Mouse (Mus musculus): ENCODE results near the gene Arl8b. TPM values are rescaled to one million over a fixed set of nuclear protein-coding genes. Genes with fewer than 3 reads are reported as not detected.

Gene Arl8b
- total RNA-seq, 2 experiments from 2014 or later: 200 to 203 TPM

DNA sequence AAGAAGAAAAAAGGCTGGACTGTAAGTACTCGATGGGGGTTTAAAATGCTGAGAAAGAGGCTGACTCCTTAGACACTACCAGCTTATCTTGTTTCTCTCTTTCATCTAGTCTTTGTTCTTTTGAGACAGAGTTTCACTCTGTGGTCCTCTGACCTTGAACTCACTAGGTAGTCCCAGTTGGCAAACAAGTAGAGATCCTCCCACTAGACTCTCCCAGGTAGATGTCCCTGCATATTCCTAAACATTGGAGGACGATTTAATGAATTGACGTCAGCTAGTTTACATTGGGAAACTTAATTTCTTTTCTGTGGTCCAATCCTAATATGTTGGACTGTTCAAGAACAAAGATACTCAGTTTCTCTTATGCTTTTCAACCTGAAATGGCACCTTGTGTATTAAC, 2.7 kb downstream of the Arl8b start:
- no peak for TF ChIP-seq CTCF (IDR thresholded peaks at IDR 0.05)
- intact Hi-C loops (cut with DNase I): no loop called here
- no peak overlapping the region for H3K27ac ChIP-seq
- no peak overlapping the region for H3K4me3 ChIP-seq
- DNase-seq (ENCODE audit: extremely low spot score in 1 of 2, low spot score in 2 of 2): no peak

DNA sequence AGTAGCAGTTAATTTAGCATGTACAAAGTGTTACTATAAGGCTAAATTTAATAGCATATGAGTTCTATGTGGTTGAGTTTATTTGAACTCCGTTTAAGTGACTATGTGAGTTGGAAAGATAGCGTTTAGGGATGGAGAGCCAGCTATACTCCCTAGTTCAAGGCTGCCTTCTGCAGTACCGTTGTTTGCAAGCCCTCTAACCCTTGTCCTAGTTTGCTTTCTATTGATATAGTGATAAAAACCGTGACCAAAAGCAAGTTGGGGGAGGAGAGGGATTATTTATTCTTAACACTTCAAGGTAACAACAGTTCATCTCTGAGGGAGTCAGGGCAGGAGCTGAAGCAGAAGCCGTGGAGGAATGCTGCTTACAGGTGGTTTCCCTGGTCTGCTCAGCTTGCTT, 8.6 kb downstream of the Arl8b start:
- no peak for DNase-seq (ENCODE audit: extremely low spot score in 1 of 2, low spot score in 2 of 2)
- intact Hi-C loops (cut with DNase I): no loop called here
- Histone ChIP-seq H3K4me3 (no peak overlapping the region), H3K27ac (no peak overlapping the region)
- no peak for TF ChIP-seq CTCF (IDR thresholded peaks at IDR 0.05)

DNA sequence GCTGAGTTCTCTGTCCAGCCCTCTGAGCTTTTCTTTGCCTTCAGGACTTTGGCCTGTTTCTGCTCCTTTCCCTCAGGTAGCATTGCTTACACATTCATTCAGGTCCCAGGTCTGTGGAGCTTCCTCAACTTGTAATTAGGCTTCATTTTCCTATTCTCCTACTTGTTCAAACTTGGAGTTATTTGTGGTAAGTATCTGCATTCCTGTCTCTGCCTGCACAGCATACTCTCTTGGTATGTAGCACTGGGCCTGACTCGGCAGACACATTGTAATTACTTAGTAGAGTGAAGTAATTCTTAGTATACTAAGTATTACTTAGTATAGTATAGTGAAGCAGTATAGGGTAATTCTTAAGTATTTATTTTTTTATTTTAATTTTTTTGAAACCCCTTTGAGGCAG, 13.0 kb downstream of the Arl8b start:
- Histone ChIP-seq H3K4me3 (no peak overlapping the region), H3K27ac (no peak overlapping the region)
- no peak for TF ChIP-seq CTCF (IDR thresholded peaks at IDR 0.05)
- DNase-seq (ENCODE audit: extremely low spot score in 1 of 2, low spot score in 2 of 2): no peak
- intact Hi-C loops (cut with DNase I): no loop called here

DNA sequence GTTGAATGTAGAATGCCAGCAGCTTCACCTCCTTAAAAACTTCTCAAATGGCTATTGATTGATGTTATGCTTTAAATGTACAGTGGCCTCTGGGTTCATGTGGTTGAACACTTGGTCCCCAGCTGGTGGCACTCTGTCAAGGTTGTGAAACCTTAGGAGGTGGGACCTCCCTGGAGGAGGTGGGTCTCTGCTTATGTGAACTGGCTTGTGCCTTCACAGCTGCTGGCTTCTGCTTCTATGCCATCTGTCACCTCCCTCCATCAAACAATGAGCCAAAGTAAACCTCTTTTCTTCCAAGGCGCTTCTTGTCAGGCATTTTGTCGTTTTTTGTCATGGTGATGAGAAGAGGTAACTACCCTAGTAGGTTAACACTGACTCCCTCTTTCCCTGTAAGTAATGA, 13.8 kb downstream of the Arl8b start:
- intact Hi-C loops (cut with DNase I): no loop called here
- DNase-seq (ENCODE audit: extremely low spot score in 1 of 2, low spot score in 2 of 2): no peak
- no peak for TF ChIP-seq CTCF (IDR thresholded peaks at IDR 0.05)
- no peak overlapping the region for H3K4me3 ChIP-seq
- H3K27ac ChIP-seq: no peak overlapping the region

DNA sequence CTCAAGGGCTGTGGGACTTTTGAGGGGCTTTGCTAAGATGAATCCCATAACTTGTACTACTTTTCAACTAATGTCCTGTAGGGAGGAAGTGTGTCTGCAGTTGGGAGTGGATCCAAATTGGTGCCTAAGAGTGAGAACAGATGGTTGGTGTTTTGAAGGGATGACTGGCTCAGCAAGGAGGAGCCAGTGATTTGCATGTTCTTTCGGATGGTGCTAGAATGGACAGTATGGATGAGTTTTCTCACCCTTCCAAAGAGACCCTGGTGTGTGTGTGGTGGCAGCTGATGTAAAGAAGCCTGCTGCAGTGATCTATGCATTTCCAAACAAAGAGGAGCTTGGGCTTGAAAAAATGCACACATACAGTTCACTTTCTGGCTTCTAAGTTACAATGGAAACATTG, 22.3 kb downstream of the Arl8b start:
- TF ChIP-seq CTCF (IDR thresholded peaks at IDR 0.05): no peak
- no peak for DNase-seq (ENCODE audit: extremely low spot score in 1 of 2, low spot score in 2 of 2)
- intact Hi-C loops (cut with DNase I): no loop called here

DNA sequence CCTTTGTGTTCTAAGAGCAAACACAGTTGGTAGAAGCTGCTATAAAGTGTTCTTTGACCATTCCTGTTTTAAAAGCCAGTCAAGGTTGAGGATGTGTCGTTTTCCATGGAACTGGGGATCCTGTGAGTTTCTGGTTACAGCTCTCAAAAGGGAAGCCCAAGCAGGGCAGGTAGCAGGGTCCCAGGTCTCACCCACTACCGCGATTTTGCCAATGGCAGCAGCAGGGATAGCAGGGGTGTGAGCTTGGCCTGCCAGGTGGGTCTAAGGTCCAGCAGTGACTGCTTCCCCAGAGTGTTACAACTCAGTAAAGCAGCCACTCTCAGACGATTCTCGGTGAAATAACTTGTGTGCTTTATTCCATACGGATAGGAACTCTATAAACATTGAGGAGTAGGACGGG, 23.0 kb downstream of the Arl8b start:
- intact Hi-C loops (cut with DNase I): no loop called here
- H3K27ac ChIP-seq: no peak overlapping the region
- no peak for DNase-seq (ENCODE audit: extremely low spot score in 1 of 2, low spot score in 2 of 2)
- H3K4me3 ChIP-seq: no peak overlapping the region
- no peak for TF ChIP-seq CTCF (IDR thresholded peaks at IDR 0.05)

More for the DNA sequence above, 22.3 kb downstream of the Arl8b start:
- H3K27ac ChIP-seq: no peak overlapping the region
- H3K4me3 ChIP-seq: no peak overlapping the region

DNA sequence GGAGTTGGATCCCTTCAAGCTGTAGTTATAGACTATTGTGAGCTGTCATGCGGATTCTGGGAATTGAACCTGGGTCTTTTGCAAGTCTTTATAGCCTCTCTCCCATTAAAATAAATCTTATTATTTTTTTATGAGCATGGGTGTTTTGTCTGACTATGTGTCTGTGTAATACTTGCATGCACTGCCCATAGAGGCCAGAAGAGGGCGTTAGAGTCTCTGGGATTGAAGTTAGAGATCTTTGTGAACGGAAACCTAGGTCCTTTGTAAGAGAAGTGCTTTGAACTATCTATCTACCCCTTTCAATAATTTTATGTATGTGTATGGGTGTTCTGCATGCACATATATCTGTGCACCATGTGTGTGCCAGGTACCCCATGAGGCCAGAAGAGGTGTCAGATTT, 24.5 kb downstream of the Arl8b start:
- intact Hi-C loops (cut with DNase I): no loop called here
- H3K27ac ChIP-seq: no peak overlapping the region
- H3K4me3 ChIP-seq: no peak overlapping the region
- DNase-seq (ENCODE audit: extremely low spot score in 1 of 2, low spot score in 2 of 2): no peak
- TF ChIP-seq CTCF (IDR thresholded peaks at IDR 0.05): peak; percentile 37

DNA sequence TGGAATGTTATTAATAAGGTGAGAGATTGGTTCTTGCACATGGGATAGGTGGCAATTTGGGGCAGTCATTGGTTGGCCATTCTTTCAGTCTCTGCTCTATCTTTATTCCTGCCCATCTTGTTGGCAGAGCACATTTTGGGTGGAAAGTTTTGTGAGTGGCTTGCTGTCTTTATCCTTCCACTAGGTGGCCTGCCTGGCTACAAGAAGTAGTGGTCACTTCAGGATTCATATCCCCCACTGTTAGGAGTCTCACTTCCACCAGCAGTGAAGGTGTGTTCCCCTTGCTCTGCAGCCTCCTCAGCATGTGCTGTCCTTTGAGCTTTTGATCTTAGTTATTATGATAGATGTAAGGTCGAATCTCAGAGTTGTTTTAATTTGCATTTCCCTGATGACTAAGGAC, 25.9 kb downstream of the Arl8b start:
- DNase-seq (ENCODE audit: extremely low spot score in 1 of 2, low spot score in 2 of 2): no peak
- H3K4me3 ChIP-seq: no peak overlapping the region
- intact Hi-C loops (cut with DNase I): no loop called here
- peak; percentile 34 for TF ChIP-seq CTCF (IDR thresholded peaks at IDR 0.05)
- no peak overlapping the region for H3K27ac ChIP-seq

DNA sequence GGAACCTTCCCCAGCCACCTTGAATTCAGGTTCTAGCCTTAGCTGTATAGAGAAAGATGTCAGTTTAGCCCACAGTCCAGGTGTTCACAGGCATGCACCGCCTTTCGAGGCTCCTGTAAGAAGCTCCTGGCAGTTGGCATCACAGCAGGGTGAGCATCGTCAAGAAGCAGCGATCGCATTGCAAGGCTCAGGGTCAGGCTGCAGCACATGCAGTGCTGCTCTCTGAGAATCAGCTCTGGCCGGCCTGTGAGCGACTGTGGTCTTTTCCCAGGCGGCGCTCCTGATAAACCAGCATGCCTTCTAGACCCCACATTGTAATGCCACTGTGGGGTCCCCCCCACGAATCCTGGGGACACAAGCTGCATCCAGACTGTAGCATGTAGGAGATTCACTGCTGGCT, 27.3 kb downstream of the Arl8b start:
- no peak for DNase-seq (ENCODE audit: extremely low spot score in 1 of 2, low spot score in 2 of 2)
- Histone ChIP-seq H3K27ac (no peak overlapping the region), H3K4me3 (no peak overlapping the region)
- intact Hi-C loops (cut with DNase I): no loop called here
- TF ChIP-seq CTCF (IDR thresholded peaks at IDR 0.05): no peak

DNA sequence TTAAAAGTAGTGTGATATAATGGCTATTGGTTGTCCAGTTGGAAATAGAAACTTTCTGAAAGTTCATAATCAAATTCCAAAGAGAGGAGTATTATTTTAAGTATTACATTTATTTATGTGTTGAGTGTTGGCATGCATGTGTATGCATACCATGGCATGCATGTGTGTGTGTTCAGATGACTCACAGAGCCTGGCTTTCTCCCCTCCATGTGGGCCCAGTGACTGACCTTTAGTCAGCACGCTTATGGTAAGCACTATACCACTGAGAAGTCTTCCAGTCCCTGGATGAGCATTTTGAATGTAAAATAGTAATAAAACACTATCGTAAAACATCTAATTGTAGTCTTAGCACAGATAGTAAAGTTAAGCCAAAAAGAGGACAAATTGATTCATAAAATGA, 29.2 kb downstream of the Arl8b start:
- no peak for TF ChIP-seq CTCF (IDR thresholded peaks at IDR 0.05)

DNA sequence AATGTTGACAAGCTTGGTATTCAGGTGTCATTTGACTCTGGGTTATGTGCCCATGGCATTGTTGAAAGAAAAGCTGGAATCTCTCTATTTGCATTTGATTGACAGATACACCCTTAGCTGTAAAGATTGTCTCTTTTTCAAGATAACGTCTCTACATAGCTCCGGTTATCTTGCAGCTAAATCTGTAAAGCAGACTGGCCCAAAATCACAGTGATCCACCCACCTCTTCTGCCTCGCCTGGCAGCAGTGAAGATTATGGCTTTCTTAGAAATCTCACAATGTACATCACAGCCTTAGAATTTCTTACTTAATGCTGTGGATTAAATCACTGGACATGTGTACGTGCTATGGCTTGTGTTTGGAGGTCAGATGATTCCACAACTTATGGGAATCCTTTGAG, 34.6 kb downstream of the Arl8b start:
- intact Hi-C loops (cut with DNase I): no loop called here
- DNase-seq (ENCODE audit: extremely low spot score in 1 of 2, low spot score in 2 of 2): no peak
- TF ChIP-seq CTCF (IDR thresholded peaks at IDR 0.05): no peak
- peak overlapping the region; percentile 16; the same call in 1 of the 2 replicates for H3K27ac ChIP-seq
- no peak overlapping the region for H3K4me3 ChIP-seq

More for the DNA sequence above, 29.2 kb downstream of the Arl8b start:
- H3K4me3 ChIP-seq: no peak overlapping the region
- DNase-seq (ENCODE audit: extremely low spot score in 1 of 2, low spot score in 2 of 2): no peak
- H3K27ac ChIP-seq: no peak overlapping the region
- intact Hi-C loops (cut with DNase I): no loop called here

DNA sequence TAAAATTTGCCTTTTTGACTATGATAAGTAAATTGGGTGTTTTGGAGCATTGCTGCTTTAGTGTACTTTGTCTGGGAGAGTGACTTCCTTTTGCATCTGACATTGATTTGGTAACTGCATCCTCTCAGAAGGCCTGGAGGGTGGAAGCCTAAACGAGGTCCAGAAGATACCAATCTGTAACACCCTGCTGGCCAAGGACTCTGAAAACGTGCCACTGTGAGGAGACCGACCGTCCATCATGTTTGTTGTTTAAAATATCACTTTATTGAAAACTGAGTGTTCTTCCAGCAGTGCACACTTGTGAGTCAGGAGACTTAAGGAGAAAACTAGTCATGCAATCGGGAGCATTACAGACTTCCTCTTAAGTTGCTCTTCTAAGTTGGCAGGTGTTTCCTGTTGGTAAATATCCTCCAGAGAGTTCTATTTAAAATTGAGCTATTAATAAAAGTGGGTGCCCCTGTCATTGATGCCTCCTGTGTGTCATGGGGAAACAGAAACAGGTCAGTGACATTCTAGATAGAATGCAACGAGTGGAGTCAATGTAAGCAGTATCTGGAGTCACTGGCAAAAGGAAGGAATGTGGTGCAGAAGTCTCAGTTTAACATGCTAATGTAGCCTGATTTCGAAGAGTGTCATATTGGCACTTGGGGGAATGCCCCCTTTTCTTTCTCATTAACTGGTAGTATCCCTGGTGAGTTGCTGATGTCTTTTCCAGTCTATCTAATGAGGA, 42.1 kb downstream of the Arl8b start:
- no peak for DNase-seq (ENCODE audit: extremely low spot score in 1 of 2, low spot score in 2 of 2)
- intact Hi-C loops (cut with DNase I): no loop called here
- Histone ChIP-seq H3K4me3 (no peak overlapping the region), H3K27ac (no peak overlapping the region)
- TF ChIP-seq CTCF (IDR thresholded peaks at IDR 0.05): no peak

DNA sequence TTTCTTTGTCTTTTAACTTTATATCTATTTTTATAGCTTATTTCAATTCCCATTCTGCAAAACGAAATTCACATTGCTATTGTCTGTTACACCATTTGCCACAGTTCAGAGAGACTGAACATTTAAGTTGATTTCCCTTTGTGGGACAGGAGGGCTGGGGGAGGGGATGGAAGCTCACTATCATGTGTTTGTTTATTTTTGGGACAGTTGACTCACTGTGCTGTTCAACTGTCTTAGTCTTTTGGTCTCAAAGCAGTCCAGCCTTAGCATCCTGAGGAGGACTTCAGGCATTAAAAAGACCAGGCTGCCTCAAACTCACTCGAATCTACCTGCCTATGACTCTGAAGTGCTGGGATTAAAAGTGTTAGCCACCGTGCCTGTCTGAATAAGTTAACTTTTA, 43.2 kb downstream of the Arl8b start:
- no peak for TF ChIP-seq CTCF (IDR thresholded peaks at IDR 0.05)
- DNase-seq (ENCODE audit: extremely low spot score in 1 of 2, low spot score in 2 of 2): no peak
- Histone ChIP-seq H3K27ac (no peak overlapping the region), H3K4me3 (no peak overlapping the region)
- intact Hi-C loops (cut with DNase I): no loop called here

Data from left cerebral cortex, adult 2 months (tissue).